In the genomic region with DNA sequence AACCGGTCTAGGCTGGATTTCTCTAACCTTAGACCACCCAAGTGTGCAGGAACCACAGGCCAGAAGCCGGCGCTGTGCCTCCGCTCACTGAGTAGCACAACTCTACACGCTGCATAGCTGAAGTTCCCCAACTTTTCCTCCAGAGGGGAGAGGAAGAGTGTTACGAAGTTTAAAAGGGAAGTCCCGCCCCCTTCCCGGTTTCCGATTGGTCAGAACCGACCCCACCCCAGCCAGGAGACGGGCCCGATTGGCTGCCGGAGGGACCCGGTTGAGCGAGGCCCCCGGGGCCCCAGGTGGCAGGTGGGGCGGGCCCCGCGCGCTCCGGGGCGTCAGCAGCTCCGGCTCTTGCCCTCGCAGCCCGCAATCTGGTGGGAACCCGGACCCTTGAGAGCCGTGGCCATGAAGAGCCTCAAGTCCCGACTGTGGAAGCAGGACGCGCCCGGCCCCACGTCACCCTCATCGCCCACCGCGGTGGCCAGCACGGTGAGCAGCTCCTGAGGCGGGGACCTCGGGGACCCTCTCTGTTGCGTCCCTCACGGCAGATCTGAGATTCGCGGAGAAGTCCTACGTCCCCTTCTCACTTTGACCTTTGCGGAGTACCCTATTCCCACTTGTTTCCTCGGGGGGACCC, we compare ENCODE assay signal across 8 mouse cellular contexts. TPM values are rescaled to one million over a fixed set of nuclear protein-coding genes. Genes with fewer than 3 reads are reported as not detected.
DNase-seq lines count a peak whose midpoint lies in the region; ATAC-seq and TF ChIP-seq lines count a peak whose summit lies in the region.

A gene (plus strand): TSS at position 333 of the 631 bp plus-strand sequence.

- peak; percentile 95 for ATAC-seq in hindbrain, embryonic 15.5 days (ENCODE audit: low FRiP score, low read depth)

- H3K9ac ChIP-seq in hindbrain, embryonic 15.5 days = peak within 1 kb of the TSS; percentile 56

- intact Hi-C loops in gastrocnemius, adult 2 months (cut with DNase I) = loop anchor here (2.0 kb wide), 2 partner anchors 36 to 64 kb away; no protein-coding TSS in a partner anchor

- peak; percentile 70 for TF ChIP-seq CTCF in gastrocnemius, adult 2 months (IDR thresholded peaks at IDR 0.05)

- H3K36me3 ChIP-seq in hindbrain, embryonic 15.5 days = no peaks in the 10 kb centered on the region

- H3K4me1 ChIP-seq in hindbrain, embryonic 15.5 days (replicated peaks) = peaks cover 15% of the 10 kb centered on the region

- peak; percentile 90 for DNase-seq in adipocyte (ENCODE audit: low spot score)
- peak; percentile 77 to 90 for DNase-seq in cerebellum, postnatal 4 days (ENCODE audit: low spot score in 2 of 2)
- peak; percentile 97 for DNase-seq in gastrocnemius, adult 2 months
- DNase-seq in left cerebral cortex, adult 11 months (ENCODE audit: low spot score) = peak; percentile 51
- peak; percentile 94 for DNase-seq in lung, postnatal 25 days (ENCODE audit: low spot score)
- peak; percentile 77 to 79 for DNase-seq in right cerebral cortex, adult 2 months (ENCODE audit: low spot score in 2 of 2)
- DNase-seq in urinary bladder, postnatal 14 days (ENCODE audit: low spot score) = peak; percentile 96

- H3K4me3 ChIP-seq in gastrocnemius, adult 2 months = peak within 1 kb of the TSS; percentile 77
- peak within 1 kb of the TSS; percentile 74 for H3K4me3 ChIP-seq in hindbrain, embryonic 15.5 days

- H3K27ac ChIP-seq in gastrocnemius, adult 2 months = peak within 1 kb of the TSS; percentile 99
- H3K27ac ChIP-seq in hindbrain, embryonic 15.5 days (replicated peaks) = peak within 1 kb of the TSS; percentile 59; the same call in 1 of the 2 replicates

- under 1% methylated on average over 45 of the region's 45 CpGs for WGBS in hindbrain, embryonic 15.5 days

- no peaks in the 10 kb centered on the region for H3K9me3 ChIP-seq in hindbrain, embryonic 15.5 days

- H3K27me3 ChIP-seq in hindbrain, embryonic 15.5 days = 0 out of 2 replicates have a peak, but pooled peaks cover 6% of the 10 kb centered on the region

- peak within 1 kb of the TSS; percentile 95 for H3K4me2 ChIP-seq in hindbrain, embryonic 15.5 days

RNA-seq across cellular contexts. Expression of the gene that starts here (rescaled TPM):
- 100 to 1,000 TPM; 119 to 145 TPM for total RNA-seq in gastrocnemius, adult 2 months (2021)
- polyA plus RNA-seq in hindbrain, embryonic 15.5 days (2015; fragmentation: Nextera tagmentation; extraction: Ambion mirVana) = 18.4 and 18.5 TPM in 2 replicates

Comparison
In these comparisons a context has a peak if more than half of its experiments do, and no peak if none do; other contexts are left out.
1. Peak in every context shown above with its lines: DNase-seq, ATAC-seq, H3K4me3 ChIP-seq and H3K27ac ChIP-seq.